Mouse (Mus musculus) T-helper 1 cell (primary cell): Measurements from ENCODE around the gene Mdc1.

Experiments
- in situ Hi-C: fragments of 300-600 bp; cut with MboI, MseI; formaldehyde crosslinking; loops from one replicate; pipeline ENCODE4 v1.15.1; 2025; ENCODE audit warnings: high pct_unique_total_duplicates

The Mdc1 gene

GRCm38 (mm10) chr17:35874721-35875120 lies 33.4 kb downstream of the Mdc1 start:
- in situ Hi-C loops = loop anchor here (25.0 kb wide), 1 partner anchor 1687 kb away; the partner anchor contains the start of genes Psmb8, Psmb9 and Tap1

GRCm38 (mm10) chr17:35879245-35880057 lies 38.1 kb downstream of the Mdc1 start, which contains the start of gene Dhx16:
Gene Dhx16 (plus strand): TSS chr17:35879819.
- in situ Hi-C loops = no loop called here

- in situ Hi-C loops = no loop called here
Observed at GRCm38 (mm10) chr17:35882924-35883323, 41.6 kb downstream of the Mdc1 start.

GRCm38 (mm10) chr17:35883777-35884176 lies 42.5 kb downstream of the Mdc1 start:
- in situ Hi-C loops = no loop called here

GRCm38 (mm10) chr17:35887725-35888124 lies 46.4 kb downstream of the Mdc1 start:
- in situ Hi-C loops = no loop called here

GRCm38 (mm10) chr17:35896781-35897643 lies 55.7 kb downstream of the Mdc1 start, which contains the start of gene 2310061I04Rik:
Gene 2310061I04Rik (minus strand): TSS chr17:35897431.
- in situ Hi-C loops = no loop called here

GRCm38 (mm10) chr17:35897644-35898573 lies 56.6 kb downstream of the Mdc1 start:
- in situ Hi-C loops = no loop called here

- in situ Hi-C loops = no loop called here
Observed at GRCm38 (mm10) chr17:35900636-35901035, 59.3 kb downstream of the Mdc1 start.

GRCm38 (mm10) chr17:35903343-35903991 lies 62.2 kb downstream of the Mdc1 start:
- in situ Hi-C loops = no loop called here

- in situ Hi-C loops = no loop called here
Observed at GRCm38 (mm10) chr17:35903992-35904355, 62.7 kb downstream of the Mdc1 start.

GRCm38 (mm10) chr17:35905587-35905986 lies 64.3 kb downstream of the Mdc1 start:
- in situ Hi-C loops = loop anchor here (5.0 kb wide), 1 partner anchor 78 kb away; no protein-coding TSS in a partner anchor

GRCm38 (mm10) chr17:35907609-35908008 lies 66.3 kb downstream of the Mdc1 start:
- in situ Hi-C loops = loop anchor here (5.0 kb wide), 1 partner anchor 80 kb away; no protein-coding TSS in a partner anchor
